Mouse (Mus musculus) ES-Bruce4 (cell line): ENCODE measurements around the gene Clba1.

Experiments
- CTCF ChIP-seq: IDR thresholded peaks from one replicate; pipeline ENCODE4 v1.8.1; 2011; ENCODE audit warnings: low read depth, low read length
- EP300 ChIP-seq: IDR thresholded peaks from 2 replicates; pipeline ENCODE4 v1.6.1; 2011; ENCODE audit warnings: low read depth, low read length; ENCODE audit not compliant: insufficient read depth
- POLR2A ChIP-seq: IDR thresholded peaks from one replicate; pipeline ENCODE4 v1.8.1; 2011; ENCODE audit warnings: low read length; ENCODE audit not compliant: insufficient read depth

DNA sequence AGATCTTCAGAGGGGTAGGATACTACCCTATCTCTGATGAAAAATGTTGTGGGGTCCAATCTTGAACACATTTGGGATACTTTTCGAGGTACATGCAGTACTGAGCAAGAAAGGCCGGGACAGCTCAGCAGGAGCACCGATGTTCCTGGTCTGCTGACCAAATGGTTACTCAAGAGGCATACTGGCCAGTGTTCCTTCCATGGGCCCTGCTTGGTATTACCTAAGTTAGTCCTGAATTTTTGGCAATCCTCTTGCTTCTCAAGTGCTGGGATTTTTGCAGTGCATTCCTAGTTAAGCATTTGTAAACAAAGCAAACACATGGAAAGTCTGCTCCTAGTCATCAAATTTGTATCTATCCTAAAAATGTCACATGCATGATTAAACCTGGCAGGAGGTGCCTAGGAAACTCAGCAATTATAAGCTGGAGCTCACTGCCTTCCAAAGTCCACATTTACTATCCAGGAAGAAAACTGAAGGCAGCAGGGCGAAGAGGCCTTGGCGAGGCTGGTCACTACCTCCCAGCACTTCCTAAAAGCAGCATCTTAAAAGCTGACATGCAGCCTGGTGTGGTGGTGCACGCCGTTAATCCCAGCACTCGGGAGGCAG lies 10.4 kb downstream of the Clba1 start:
- TF ChIP-seq POLR2A (no peak), CTCF (no peak), EP300 (no peak)
